Mouse (Mus musculus) intestine, embryonic 14.5 days (tissue): ENCODE results near the gene Myo3a. TPM values are rescaled to one million over a fixed set of nuclear protein-coding genes. Genes with fewer than 3 reads are reported as not detected.

Experiments
- ATAC-seq: fragments of 200-750 bp; cut with Nextera tagmentation; replicated peaks from 2 replicates; pipeline ENCODE4 v1.8.0; 2017; ENCODE audit warnings: low read depth, moderate number of reproducible peaks, moderate TSS enrichment, moderate library complexity; ENCODE audit not compliant: low FRiP score, low TSS enrichment
- DNase-seq: peaks from one replicate; pipeline ENCODE4 v3.0.0-alpha.2; 2018; ENCODE audit warnings: low spot score
- H3K27ac ChIP-seq: fragments of 300-500 bp; sonication (generic); 2 replicates; pipeline ENCODE4 v1.5.1; 2014; ENCODE audit warnings: low read depth, mild to moderate bottlenecking, control low read depth
- H3K27me3 ChIP-seq: fragments of 300-500 bp; sonication (generic); replicated peaks from 2 replicates; pipeline ENCODE4 v1.6.1; 2014; ENCODE audit warnings: low read length, control low read depth; ENCODE audit not compliant: control insufficient read depth, insufficient read depth
- H3K36me3 ChIP-seq: fragments of 300-500 bp; sonication (generic); 2 replicates; pipeline ENCODE4 v1.6.1; 2014; ENCODE audit warnings: low read length, control low read depth; ENCODE audit not compliant: control insufficient read depth, insufficient read depth
- H3K4me1 ChIP-seq: fragments of 300-500 bp; sonication (generic); replicated peaks from 2 replicates; pipeline ENCODE4 v1.6.1; 2014; ENCODE audit warnings: low read length, control low read depth, mixed read lengths; ENCODE audit not compliant: control insufficient read depth, insufficient read depth
- H3K4me2 ChIP-seq: fragments of 300-500 bp; sonication (generic); 2 replicates; pipeline ENCODE4 v1.6.1; 2014; ENCODE audit warnings: low read length
- H3K4me3 ChIP-seq: fragments of 300-500 bp; sonication (generic); 2 replicates; pipeline ENCODE4 v1.5.1; 2014; ENCODE audit warnings: low read depth, low read length, control low read depth, mixed read lengths
- H3K9ac ChIP-seq: fragments of 300-500 bp; sonication (generic); 2 replicates; pipeline ENCODE4 v1.6.1; 2014; ENCODE audit warnings: mild to moderate bottlenecking, low read length
- H3K9me3 ChIP-seq: fragments of 300-500 bp; sonication (generic); 2 replicates; pipeline ENCODE4 v1.6.1; 2016; ENCODE audit warnings: low read length, control low read depth; ENCODE audit not compliant: control insufficient read depth
- WGBS: fragments of 180-500 bp; shearing (Covaris S2); extraction: QIAGEN DNeasy Blood & Tissue Kit; methylation state at CpG from one replicate; pipeline ENCODE4 v1.1.7; 2014; 5-methylcytosine and 5-hydroxymethylcytosine counted together
- microRNA-seq: library from miRNA; unstranded; fragments of <30 nt; microRNA quantifications from one replicate; pipeline ENCODE4, GENCODE M21; 2016
- polyA plus RNA-seq: library from polyadenylated mRNA; unstranded; fragments of >200 nt; fragmentation: Nextera tagmentation; extraction: Ambion mirVana; gene quantifications from 2 replicates; pipeline ENCODE4 v1.2.1, GENCODE M21; 2014

Myo3a gene
- polyA plus RNA-seq, 1 experiment from 2014 or later = not detected

- no peaks in the 10 kb centered on the region for H3K9me3 ChIP-seq
- no peaks in the 10 kb centered on the region for H3K36me3 ChIP-seq
- no peak overlapping the region for H3K27ac ChIP-seq
- H3K27me3 ChIP-seq = no peaks in the 10 kb centered on the region
- ATAC-seq (no peak), DNase-seq (no peak)
- no peak overlapping the region for H3K4me2 ChIP-seq
- H3K4me1 ChIP-seq = no peaks in the 10 kb centered on the region
- no peak overlapping the region for H3K9ac ChIP-seq
- 75% methylated on average over 1 of the region's 1 CpGs for WGBS
- no peak overlapping the region for H3K4me3 ChIP-seq
Measured at GRCm38 (mm10) chr2:22663731-22664130, 436.4 kb downstream of the Myo3a start.

Small RNA genes lying within 50 kb of the gene (microRNA-seq; reads per million reads assigned to microRNA genes)
- gene Gm23636 (not detected), gene Mir3967 (not detected)
